Mouse (Mus musculus) heart, postnatal 36 days (tissue): ENCODE measurements at regions not wholly inside any gene's neighbourhood (a gene's known extent, or its start where the extent isn't known, plus 50 kb on each side); places are given as distances from the start of the nearest gene placed in this dataset.
"Not testable (repeated sequence)": the region's sequence is repeated elsewhere in the genome, so short reads cannot be mapped to it uniquely, and the experiment has no call there.

Experiments used
- DNase-seq, 2 experiments: peaks; one replicate each; pipeline ENCODE4 v3.0.0; 2021 to 2022
- intact Hi-C: fragments of 180-260 bp; cut with DNase I; formaldehyde crosslinking; loops from one replicate; pipeline ENCODE4 v1.15.1; 2025

DNA sequence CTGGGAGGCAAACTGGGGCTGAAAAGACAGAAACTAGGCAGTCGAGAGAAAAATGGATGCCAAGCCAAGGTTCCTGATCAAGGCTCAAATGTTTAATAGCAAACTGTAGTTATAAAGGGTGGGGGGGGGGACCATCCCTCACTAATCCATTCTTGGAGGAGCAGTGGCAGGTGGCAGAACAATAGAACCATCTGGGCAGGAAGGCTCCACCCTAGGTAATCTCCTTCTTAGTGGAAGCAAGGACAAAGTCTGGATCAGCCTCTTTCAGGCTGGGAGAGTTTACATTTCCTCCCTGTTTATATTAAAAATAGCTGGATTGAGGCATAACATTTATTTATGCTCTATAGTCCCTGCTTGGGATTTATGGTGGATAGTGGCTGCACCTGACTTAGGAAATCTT lies 180.8 kb downstream of the Cdh9 start:
- DNase-seq: no peak
- intact Hi-C loops: no loop called here

DNA sequence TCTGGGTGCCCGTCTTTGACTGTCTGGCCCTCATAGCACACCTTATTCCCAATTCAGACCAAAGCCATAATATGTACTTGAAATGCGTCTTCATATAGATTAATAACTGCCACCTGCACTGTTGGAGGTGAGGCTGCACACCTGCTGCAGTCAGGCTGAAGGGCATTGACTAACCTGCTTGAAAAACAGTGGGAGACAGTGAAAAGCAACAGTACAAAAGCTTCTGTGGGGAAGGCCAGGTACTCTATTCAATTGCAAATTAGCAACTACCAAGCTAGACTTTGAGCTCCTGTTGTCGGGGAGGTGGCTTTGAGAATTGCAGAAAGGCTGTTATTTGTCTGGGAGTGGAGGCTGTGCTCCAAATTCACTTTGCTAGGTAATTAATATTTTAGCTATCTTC lies 181.4 kb downstream of the Cdh9 start:
- DNase-seq, intact Hi-C loops: not testable (repeated sequence)

DNA sequence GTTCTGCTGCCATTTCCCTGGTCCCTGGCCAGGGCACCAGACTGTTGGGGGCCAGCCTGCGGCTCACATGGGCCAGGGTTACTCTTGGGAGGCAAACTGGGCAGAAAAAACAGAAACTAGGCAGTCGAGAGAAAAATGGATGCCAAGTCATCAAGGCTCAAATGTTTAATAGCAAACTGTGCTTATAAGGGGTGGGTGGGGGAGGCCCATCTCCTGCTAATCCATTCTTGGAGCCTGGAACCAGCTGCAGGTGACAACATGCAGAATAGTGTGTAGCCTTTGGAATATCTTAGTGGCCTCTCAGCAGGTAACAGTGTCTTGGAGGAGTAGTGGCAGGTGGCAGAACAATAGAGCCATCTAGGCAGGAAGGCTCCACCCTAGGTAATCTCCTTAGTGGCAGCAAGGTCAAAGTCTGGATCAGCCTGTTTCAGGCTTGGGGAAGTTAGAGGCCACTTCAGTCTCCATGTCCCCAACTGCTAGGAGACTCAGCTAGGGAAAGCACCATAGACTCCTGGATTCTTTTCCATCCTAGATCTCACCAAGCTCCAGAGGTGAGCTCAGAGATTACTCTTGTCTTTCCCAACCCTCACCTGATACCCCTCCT lies 186.5 kb downstream of the Cdh9 start:
- no peak for DNase-seq
- intact Hi-C loops: no loop called here

DNA sequence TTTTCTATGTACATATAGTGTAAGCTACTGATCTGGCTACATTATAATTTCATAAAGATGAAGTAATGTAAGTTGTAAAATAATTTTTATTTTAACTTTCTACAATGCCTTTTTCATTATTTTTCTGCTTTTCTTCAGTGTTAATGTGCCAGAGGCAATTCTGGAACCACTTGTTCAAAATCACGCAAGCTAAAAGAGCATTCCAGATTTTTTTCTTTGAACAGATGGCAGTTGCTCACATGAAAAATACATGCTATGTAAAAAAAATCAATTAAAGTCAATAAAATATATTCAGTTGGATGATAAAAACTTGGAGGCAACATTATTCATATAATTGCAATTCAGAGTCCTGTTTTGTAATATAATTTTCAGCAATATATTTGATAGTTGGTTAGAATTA lies 194.7 kb downstream of the Cdh9 start:
- no peak for DNase-seq
- intact Hi-C loops: no loop called here

DNA sequence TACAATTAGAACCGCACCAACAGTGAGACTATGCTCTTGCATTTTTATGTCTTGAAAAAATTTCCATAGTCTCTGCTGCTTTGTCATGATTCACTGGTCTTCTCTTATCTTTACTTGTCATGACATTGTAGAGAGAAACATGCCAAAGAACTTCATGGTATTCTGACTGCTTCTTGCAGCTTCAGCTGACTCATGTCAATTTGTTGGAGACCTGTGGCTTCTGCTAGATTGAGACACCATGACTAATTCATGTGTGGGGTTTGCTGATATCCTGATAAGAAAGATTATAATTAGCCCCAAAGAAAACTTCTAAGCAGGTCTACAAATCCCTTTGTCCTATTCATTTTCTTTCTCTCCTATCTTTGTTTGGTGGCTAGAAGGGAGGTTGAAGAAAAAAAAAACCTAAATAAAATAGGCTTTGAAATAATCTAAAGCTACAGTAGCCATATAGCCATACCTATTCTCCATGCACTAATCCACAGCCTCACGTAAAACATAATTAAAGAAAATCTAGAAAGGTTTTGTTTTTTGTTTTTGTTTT lies 204.7 kb downstream of the Cdh9 start:
- no peak for DNase-seq
- intact Hi-C loops: no loop called here

DNA sequence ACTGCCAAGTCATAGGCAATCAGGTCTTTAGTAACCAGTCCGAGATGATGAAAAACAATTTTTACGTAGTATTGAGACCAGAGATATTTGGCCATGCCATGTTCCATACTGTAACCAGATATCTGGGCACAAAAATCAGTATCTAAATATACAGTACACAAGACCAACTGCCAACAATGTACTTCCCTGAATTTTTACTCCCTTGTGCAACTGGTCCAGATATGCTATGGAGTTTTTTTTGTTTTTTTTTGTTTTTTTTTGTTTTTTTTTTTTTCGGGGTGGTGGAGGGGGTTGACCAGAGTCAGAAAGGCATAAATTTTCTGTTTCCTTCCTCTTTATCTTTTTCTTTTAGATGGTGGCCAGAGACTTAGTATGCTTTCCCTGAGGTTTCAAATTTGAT lies 205.9 kb downstream of the Cdh9 start:
- no peak for DNase-seq

DNA sequence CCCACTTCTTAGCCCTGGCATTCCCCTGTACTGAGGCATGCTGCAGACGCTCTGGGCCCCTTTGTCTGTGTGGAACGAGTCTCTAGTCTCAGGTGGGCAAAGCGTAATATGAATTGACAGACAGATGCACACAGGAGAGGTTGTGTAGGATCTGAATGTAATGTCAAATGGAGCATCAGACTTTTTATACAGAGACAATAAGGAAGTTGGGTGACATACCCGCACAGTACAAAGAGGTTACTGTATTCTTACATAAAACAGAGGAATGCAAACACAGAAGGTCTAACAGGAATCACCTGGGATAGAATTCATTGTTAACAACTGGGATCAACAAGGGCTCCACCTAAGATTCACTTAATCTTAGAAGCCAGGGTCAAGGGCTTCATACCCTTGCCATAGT lies 247.3 kb downstream of the Cdh9 start:
- intact Hi-C loops, DNase-seq: not testable (repeated sequence)

More for the DNA sequence above, 205.9 kb downstream of the Cdh9 start:
- intact Hi-C loops: no loop called here

DNA sequence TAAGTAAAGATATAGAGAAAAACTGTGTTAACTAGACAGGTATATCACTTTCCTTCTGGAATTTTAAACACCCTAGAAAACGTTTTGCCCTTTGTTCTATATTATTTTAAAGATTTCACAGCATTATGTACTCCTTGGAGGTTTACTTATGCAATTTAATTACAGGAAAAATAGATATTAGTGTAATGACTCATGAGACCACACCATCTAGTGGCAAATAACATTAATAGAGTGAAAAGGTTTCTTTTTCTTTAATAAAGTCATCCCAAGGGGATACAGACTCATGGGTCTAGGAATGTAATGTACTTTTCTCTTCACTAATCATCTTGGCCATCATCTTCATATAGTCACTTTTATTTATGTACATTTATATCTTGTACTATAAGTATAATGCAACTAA lies 262.3 kb downstream of the Cdh9 start:
- intact Hi-C loops: no loop called here
- no peak for DNase-seq

DNA sequence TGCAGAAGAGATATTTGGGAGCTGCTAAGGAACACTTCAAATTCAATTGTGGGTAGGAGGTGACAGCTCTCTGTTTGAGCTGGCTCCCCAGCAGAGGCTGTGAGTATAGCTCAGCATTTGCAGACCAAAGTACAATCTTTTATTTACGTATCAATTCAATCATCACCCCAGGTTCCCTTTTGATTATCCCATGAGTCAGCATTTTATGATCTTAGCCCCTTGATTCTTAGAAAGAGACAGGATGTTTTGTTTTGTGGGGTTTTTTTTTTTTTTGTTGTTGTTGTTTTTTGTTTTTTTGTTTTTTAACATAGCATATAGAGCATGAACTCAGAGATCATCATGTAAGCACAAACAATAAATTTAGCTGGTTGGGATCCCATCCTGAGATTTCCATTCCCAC lies 267.1 kb downstream of the Cdh9 start:
- DNase-seq: no peak
- intact Hi-C loops: no loop called here

DNA sequence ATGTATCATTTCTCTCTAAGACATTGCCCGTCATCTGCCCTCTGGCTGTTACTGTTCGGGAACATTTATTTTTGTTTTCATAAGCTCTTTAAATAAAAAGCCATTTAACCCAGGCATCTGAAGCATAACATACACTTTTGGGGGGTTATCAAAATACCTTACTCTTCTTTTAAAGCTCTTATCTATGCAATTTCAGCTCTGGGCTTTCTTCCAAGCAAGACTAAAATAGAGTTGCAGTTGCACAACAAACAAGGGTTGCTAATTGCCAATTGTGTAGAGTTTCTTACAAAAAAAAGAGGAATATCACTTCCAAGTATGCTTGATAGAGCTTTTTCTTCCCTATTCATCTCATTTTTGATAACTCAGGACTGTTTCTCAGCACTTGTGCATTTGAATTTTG lies 277.6 kb downstream of the Cdh9 start:
- DNase-seq: no peak
- intact Hi-C loops: no loop called here

DNA sequence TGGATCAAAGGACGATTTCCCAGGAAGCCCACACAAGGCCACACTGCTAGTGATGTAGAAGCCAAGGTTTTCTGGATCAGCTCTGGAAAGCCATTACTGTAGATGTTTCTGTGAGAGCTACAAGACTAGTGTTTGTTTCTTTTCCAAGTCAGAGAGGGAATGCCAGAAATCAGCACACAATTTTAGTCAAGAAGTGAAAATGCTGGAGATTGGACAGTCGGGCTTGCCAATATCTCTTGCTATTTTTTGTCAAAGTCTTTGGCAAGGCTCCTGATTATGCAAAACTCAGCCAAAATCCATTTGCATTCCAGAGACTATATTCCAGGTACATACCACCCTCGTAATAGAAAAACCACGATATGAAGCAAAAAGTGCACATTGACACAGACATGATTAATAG lies 279.3 kb downstream of the Cdh9 start:
- no peak for DNase-seq
- intact Hi-C loops: no loop called here

DNA sequence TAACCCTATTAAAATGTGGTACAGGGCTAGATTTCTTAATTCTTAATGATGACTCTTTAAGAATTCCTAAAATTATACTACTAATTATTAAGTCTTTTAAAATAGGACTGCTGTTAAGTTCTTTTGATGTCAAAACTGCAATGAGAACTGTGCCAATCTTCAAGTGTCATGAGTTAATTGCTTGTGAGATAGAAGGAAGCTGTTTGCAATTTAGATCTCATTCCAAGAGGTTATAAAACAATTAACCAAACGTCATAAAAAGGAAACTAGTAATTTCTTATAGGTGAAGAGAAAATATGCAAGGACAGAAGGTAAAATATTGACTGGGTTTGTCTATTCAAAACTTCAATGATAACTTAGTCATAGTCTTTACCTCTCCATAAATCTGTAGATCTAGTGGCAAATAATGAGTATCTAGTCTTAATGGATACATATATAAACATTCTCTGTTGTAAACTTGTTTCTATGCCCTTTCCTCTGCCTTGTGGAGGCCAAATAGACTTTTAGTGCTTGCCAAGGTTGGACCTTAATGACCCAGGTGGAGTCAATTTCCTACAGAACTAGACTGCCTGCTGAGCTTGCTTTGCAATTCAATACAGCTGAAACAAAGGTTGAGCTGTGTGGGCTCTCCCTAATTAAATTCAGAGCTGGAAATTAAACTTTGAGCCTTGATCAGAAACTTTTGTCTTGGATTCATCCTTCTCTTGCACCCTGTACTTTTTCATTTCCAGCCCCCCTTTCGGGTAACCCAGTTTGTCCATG lies 320.5 kb downstream of the Cdh9 start:
- no peak for DNase-seq
- intact Hi-C loops: no loop called here

DNA sequence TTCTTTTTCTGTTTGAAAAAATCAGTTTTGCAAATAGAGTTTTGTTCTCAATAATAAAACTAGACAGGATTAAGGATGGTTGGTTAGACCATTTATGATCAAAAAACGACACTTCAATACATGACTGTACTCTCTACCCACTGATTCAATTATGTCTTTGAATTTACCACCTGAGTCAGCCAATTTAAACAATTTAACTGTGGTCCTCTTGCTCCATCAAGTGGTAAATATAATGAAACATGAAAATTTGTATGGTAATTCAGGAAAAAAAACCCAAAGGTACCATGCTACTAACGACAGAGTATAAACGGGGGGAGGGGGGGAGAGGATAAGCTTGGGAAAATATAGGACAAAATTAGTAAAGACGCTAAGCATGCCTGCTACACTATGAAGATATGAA lies 341.2 kb downstream of the Cdh9 start:
- no peak for DNase-seq
- intact Hi-C loops: no loop called here

DNA sequence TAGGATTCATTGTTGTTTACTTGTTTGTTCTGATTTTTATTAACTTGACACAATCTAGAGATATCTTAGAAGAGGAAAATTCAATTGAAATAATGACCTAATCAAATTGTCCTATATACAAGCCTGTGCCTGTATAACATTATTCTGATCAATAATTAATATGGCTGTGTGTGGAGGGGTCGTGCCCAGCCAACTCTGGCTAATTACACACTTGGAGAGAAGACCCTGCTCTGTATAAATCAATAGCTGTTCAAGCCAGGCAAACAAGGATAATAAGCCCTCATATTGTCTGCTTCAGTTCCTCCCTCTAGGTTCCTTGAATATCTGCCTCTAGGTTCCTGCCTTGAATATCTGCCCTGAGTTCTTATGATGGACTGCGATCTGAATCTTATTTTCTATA lies 355.5 kb downstream of the Cdh9 start:
- intact Hi-C loops: no loop called here
- no peak for DNase-seq

DNA sequence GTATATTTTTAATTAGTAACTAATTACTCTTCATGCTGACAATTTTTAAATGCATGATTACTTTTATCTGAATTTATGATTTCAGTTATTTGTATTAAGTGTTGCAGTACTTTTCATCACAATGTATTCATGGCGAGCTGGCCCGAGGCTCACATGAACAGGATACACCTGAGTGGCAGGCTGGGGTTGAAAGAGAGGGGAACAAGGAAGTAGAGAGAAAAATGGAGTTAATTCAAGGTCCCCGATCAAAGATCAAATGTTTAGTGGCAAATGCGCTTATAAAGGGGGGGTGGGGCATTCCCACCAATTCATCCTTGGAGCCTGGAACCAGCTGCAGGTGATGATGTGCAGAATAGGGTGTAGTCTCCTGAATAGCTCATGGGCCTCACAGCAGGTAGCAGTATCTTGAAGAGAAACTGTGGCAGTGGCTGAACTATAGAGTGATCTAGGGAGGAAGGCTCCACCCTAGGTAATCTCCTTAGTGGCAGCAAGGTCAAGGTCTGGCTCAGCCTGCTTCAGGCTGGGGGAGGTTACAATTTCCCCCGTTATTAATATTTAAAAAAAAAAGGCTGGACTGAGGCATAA lies 360.2 kb downstream of the Cdh9 start:
- intact Hi-C loops: no loop called here

DNA sequence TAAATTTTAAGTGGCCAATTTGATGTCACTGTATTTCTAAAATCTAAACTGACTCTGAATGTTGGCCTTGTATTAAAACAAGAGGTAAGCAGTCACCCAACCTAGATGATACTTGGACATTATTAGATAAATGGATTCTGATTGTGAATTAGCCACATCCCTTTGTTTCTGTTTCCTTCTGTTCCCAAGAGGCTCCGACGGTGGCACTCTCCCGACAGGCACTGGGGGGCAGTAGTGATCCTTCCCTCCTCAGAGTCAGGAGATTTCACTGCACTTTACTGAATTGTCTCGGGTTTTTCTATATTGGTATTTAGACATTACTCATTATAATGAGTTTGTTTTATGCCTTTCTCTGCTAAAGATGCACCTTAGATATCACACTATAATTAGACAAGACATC lies 370.4 kb downstream of the Cdh9 start:
- DNase-seq: peak in 1 of 2 experiments; percentile 16
- intact Hi-C loops: no loop called here

More for the DNA sequence above, 360.2 kb downstream of the Cdh9 start:
- DNase-seq: no peak

DNA sequence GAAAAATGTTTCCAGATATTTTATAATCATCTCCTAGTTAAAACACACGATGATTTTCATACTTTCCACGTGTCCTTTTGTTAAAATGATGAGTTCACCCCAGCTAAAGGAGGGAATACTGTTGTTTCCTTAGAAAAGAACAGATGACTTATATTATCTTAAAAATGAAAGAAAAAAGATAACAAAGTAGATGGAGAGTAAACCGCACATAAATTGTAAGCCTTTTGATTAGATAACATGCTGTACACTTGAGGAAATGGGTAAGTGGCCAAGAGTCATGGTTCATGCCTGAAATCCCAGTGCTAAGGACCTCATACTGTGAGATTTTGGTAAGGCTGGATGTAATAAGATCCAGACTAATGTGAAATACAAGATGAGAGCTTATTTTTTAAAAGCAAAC lies 372.6 kb downstream of the Cdh9 start:
- intact Hi-C loops: no loop called here
- no peak for DNase-seq

DNA sequence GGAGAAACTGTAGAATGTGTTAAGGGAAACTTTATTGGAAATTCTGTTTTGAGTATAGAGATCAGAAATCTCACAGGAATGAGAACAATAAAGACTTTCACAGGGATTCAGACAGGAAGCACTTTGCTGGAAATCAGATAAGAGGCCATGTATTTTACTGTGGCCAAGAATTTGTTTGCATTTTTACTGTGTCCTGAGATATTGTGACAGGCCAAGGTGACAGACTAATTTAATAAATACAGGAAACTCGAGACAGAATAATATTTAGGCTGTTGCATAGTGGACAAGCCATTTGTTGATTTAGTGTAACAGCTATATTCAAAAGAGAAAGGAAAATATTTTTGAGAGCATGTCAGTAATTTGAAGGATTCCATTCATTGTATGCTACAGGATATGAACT lies 407.2 kb downstream of the Cdh9 start:
- DNase-seq: no peak

DNA sequence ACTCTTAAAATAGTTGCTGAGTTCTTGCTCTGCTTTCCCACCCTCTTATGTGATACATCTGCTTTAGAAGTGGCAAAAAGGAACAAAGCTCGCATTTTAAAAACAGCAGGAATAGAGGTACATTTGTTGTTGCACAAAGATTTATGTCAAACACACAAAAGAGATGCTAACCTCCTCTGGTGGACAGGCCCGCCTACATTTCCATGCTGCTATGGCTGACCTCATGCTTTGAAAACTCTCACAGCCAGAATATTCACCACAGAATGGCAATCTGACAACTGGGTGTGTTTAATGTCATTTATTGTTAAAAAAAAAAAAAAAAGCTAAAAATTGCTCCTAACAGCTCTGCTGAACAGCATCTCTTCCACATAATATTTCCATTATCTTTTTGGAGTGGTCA lies 451.6 kb downstream of the Cdh9 start:
- intact Hi-C loops: no loop called here
- DNase-seq: no peak

More for the DNA sequence above, 407.2 kb downstream of the Cdh9 start:
- intact Hi-C loops: no loop called here

DNA sequence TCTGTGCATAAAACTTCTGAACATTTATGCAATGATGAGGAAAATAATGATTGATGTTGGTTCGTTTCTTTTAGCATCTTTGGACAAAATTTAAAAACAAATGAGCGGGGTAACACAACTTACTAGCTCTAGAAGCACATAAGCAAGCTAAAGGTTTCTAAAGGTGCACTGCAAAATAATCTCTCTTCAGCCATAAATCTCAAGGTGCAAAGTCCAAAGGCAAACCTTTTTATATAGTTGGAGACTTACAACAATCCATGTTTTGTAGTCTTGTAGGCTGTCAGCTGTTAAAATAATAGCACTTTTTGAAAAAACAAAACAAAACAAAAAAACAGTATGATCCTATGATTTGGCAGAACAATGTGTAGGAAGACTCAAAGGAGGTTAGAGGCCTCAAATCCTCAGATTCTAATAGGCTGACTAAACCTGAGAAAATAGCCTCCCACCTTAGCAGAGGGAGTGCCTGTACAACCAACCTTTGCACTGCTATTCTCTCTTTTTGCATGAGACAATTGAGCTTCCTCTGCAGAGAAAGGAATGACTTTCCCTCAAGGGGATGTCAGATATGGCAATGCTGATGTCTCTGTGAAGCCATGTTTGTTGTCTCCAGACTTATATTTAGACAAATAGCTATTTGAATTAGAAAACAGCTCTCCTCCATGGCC lies 452.9 kb downstream of the Cdh9 start:
- DNase-seq: no peak
- intact Hi-C loops: no loop called here

DNA sequence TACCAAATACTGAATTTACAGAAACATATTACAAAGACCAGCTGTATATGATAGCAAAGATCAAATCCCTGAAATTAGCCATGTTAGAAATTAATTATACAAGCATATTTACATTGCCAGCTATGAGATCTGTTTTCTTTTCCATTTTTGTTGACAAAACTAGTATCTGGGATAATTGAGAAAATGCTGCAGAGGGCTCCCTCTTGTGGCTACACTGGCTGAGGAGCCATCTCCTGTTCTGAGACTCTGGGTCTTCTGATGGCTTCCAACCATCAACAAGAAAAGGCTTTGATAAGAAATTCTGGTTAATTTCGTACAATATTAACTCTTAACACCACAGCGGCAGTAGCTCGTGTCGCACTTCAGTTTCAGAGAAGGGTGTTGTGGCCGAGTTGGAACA lies 466.9 kb downstream of the Cdh9 start:
- intact Hi-C loops: no loop called here
- DNase-seq: no peak
